Mouse (Mus musculus) 416B (cell line): ENCODE results near the gene Mrpl38.
"Not testable (repeated sequence)": the region's sequence is repeated elsewhere in the genome, so short reads cannot be mapped to it uniquely, and the experiment has no call there.

Source experiments
- DNase-seq: peaks from one replicate; pipeline ENCODE4 v3.0.0; 2011; ENCODE audit warnings: low read depth

The Mrpl38 gene

GRCm38 (mm10) chr11:116093771-116094565, 44.7 kb downstream of the Mrpl38 start:
- peak; percentile 97 for DNase-seq

GRCm38 (mm10) chr11:116092959-116093358, 45.7 kb downstream of the Mrpl38 start:
- DNase-seq: not testable (repeated sequence)

GRCm38 (mm10) chr11:116091591-116091990, 47.1 kb downstream of the Mrpl38 start:
- DNase-seq: no peak

GRCm38 (mm10) chr11:116089545-116089944, 49.1 kb downstream of the Mrpl38 start:
- no peak for DNase-seq

- peak; percentile 89 for DNase-seq
Measured at GRCm38 (mm10) chr11:116088741-116089394, 49.8 kb downstream of the Mrpl38 start.

GRCm38 (mm10) chr11:116088188-116088587, 50.5 kb downstream of the Mrpl38 start:
- no peak for DNase-seq

GRCm38 (mm10) chr11:116087194-116088130, 51.2 kb downstream of the Mrpl38 start:
- DNase-seq: peak; percentile 94

- DNase-seq: peak; percentile 100
Measured at GRCm38 (mm10) chr11:116086258-116087193, 52.1 kb downstream of the Mrpl38 start, which contains the start of gene Wbp2. Gene Wbp2 (minus strand): TSS chr11:116086995.

- peak; percentile 50 for DNase-seq
Measured at GRCm38 (mm10) chr11:116084166-116084565, 54.5 kb downstream of the Mrpl38 start.

GRCm38 (mm10) chr11:116083096-116083672, 55.5 kb downstream of the Mrpl38 start:
- DNase-seq: no peak
